Mouse (Mus musculus): Measurements from ENCODE around the gene Zfp84. TPM values are rescaled to one million over a fixed set of nuclear protein-coding genes. Genes with fewer than 3 reads are reported as not detected.

Gene Zfp84
- 24.1 TPM for polyA plus RNA-seq (2017; shearing (Covaris generic))

DNA sequence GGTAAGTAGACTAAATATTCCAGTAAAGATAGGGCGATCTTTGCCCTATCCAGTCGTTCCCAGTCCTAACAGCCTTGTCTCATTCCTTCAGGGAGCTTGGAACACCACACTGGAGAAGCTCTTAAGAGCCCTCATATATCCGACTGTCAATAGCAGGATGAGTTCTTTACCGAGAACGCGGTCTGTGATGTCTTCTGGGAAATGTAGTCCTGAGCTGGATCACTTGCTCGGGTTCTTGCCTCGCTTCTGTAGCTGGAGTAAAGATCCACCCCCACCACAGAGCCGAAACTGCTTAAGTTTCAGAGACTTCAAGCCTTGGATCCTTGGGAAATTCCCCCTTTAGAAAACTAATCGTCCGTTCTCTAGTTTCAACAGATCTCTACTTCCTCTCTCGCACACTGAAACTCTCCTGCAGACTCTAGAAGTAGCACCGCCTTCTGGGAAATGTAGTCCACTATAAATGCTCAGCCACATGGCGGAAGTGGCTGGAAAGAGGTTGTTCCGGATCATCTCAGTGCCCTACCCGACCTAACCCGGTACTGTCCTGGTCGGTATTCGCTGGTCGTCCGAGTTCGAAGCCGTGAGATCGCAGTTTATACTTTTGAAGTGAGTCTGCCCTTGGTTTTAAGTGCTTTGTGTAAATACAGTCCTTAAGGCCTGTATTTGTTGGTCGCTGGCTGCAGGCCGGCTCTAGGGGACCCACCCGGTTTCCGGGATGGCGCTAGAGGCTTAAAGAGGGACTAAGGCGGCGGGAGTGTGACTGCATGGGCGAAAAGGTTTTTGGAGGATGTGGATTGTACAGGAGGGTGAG is at the start of gene Zfp84:
TSS of gene Zfp84 (plus strand) at position 463 of the 811 bp plus-strand sequence.

DNA sequence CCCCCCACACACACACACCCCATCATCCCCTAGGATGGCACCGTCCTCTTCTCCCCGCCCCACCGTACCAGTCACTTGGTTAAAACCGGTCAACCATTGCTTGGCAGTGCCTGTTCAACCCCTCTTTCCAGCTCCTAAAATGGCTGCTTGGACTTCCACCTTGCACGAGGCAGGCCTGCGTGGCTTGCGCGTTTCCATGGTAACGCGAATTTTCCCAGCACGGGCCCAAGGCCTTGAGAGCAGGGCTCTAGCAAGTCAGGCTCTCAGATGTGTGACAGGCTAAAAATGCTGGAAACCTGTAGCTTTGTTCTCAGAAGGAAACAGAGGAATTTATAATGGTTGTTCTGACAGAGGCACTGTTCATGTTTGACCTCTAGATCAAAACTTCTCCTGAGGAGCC is 41.5 kb upstream of the Zfp84 start, which contains the start of gene Catsperg2:
TSS of gene Catsperg2 (minus strand) at position 173 of the 400 bp plus-strand sequence.

DNA sequence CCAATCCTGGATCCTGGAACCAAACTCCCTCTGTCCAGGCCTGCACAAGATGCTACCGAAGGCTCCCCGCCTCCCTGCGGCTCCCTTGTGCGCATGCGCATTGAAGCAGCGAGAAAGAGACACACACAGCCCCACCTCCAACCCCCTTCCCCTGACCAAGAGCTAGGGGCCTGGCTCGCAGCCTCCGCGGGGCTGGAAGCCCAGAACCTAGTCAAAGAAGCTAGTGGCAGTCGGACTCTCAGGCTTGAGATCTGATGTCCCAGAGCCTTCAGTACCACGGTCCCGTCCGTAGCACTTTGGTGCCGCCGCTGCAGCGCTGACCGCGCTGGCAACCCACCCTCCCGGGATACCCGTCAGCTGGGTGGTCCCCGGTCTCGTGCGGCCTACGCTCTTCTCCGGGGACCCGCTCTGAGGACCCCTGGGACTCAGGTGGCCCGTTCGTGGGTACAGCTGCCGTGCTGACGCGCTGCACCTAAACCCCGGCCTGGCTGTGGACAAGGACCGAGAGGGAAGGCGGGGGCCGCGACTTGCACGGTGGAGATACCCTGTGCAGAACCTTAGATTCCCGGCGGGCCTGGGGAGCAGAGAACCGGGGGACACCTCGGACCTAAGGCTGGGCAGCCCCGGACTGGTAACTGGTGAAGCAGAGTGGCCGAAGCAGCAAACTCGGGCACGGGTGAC is 15.7 kb downstream of the Zfp84 start, which contains the start of gene Zfp30:
TSS of gene Zfp30 (plus strand) at position 128 of the 681 bp plus-strand sequence.

DNA sequence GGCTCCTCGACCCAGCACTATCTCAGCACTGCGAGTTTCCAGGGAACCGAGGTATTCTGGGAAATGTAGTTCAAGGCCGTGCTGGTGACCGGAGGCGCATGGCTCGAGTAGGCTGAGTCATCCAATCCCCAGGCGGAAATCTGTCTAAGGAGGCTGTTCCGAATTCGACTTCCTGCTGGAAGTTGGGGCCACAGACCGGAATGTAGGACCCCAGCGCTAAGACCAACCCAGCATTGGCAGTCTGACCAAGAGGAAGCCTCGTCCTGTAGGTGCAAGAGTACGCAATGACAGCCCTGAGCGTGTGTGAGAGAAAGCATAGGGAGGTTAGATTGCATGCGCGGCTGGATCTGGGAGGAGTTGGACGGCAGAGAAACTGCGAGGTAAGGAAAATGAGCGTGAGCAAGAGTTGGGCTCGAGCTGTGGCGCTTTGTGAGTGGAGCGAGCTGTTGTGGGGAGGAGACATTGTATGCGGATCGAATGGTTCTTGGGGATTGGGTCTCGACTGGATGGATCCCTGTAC is 47.6 kb downstream of the Zfp84 start, which contains the start of gene Zfp790:
TSS of gene Zfp790 (plus strand) at position 205 of the 520 bp plus-strand sequence.

Other genes with a start within 250 kb of the Zfp84 start
- 8.5 TPM for gene Sipa1l3, start 249.9 kb upstream of the Zfp84 start, polyA plus RNA-seq (2017; shearing (Covaris generic))
- not detected for gene Catsperg2, start 41.5 kb upstream of the Zfp84 start, polyA plus RNA-seq (2017; shearing (Covaris generic))
- 0.16 TPM for gene Zfp30, start 15.4 kb downstream of the Zfp84 start, polyA plus RNA-seq (2017; shearing (Covaris generic))
- gene Zfp790, start 47.6 kb downstream of the Zfp84 start, polyA plus RNA-seq (2017; shearing (Covaris generic)) = 25.7 TPM
- 5.5 TPM for gene Zfp940, start 85.1 kb downstream of the Zfp84 start, polyA plus RNA-seq (2017; shearing (Covaris generic))
- gene Zfp420, start 91.4 kb downstream of the Zfp84 start, polyA plus RNA-seq (2017; shearing (Covaris generic)) = 13.5 TPM
- 5.6 TPM for gene Zfp27, start 138.0 kb downstream of the Zfp84 start, polyA plus RNA-seq (2017; shearing (Covaris generic))
- gene Zfp383, start 139.7 kb downstream of the Zfp84 start, polyA plus RNA-seq (2017; shearing (Covaris generic)) = 1.1 TPM
- 7.1 TPM for gene Zfp74, start 185.5 kb downstream of the Zfp84 start, polyA plus RNA-seq (2017; shearing (Covaris generic))
- gene Zfp568, start 215.4 kb downstream of the Zfp84 start, polyA plus RNA-seq (2017; shearing (Covaris generic)) = 5.6 TPM

Measured in activated CD4-positive, CD25-positive, alpha-beta regulatory T cell, adult 9 weeks (primary cell).